Mouse (Mus musculus) lung, adult 2 months (tissue): ENCODE measurements around the gene Pi16. TPM values are rescaled to one million over a fixed set of nuclear protein-coding genes. Genes with fewer than 3 reads are reported as not detected.

Experiments
- DNase-seq: peaks from one replicate; pipeline ENCODE4 v3.0.0; 2022
- H3K4me1 ChIP-seq: fragments of 200-500 bp; 2 replicates; pipeline ENCODE4 v1.6.1; 2011; ENCODE audit warnings: low read length; ENCODE audit not compliant: control insufficient read depth, insufficient read depth
- H3K4me3 ChIP-seq: fragments of 200-500 bp; replicated peaks from 2 replicates; pipeline ENCODE3; 2011; ENCODE audit warnings: low read depth, mild to moderate bottlenecking, control low read depth, low read length; ENCODE audit errors: extremely low read depth
- CTCF ChIP-seq: fragments of 200-500 bp; IDR thresholded peaks from 2 replicates; pipeline ENCODE4 v1.5.1; 2011; ENCODE audit warnings: mild to moderate bottlenecking, low read length, control low read depth; ENCODE audit not compliant: insufficient read depth
- POLR2A ChIP-seq: fragments of 200-500 bp; IDR thresholded peaks from 2 replicates; pipeline ENCODE4 v1.6.1; 2011; ENCODE audit warnings: low read depth, mild to moderate bottlenecking, control low read depth, low read length, borderline replicate concordance; ENCODE audit errors: extremely low read depth
- WGBS: fragments of 180-500 bp; shearing (Covaris S2); methylation state at CpG from one replicate; pipeline ENCODE4 v1.1.7; 2018; 5-methylcytosine and 5-hydroxymethylcytosine counted together
- polyA plus RNA-seq: library from polyadenylated mRNA; depleted of rRNA; stranded (reverse); fragments of >200 nt; gene quantifications from 2 replicates; pipeline ENCODE4 v1.2.3, GENCODE M21; 2012

Gene Pi16
- polyA plus RNA-seq, 1 experiment, result 46.8 TPM

DNA sequence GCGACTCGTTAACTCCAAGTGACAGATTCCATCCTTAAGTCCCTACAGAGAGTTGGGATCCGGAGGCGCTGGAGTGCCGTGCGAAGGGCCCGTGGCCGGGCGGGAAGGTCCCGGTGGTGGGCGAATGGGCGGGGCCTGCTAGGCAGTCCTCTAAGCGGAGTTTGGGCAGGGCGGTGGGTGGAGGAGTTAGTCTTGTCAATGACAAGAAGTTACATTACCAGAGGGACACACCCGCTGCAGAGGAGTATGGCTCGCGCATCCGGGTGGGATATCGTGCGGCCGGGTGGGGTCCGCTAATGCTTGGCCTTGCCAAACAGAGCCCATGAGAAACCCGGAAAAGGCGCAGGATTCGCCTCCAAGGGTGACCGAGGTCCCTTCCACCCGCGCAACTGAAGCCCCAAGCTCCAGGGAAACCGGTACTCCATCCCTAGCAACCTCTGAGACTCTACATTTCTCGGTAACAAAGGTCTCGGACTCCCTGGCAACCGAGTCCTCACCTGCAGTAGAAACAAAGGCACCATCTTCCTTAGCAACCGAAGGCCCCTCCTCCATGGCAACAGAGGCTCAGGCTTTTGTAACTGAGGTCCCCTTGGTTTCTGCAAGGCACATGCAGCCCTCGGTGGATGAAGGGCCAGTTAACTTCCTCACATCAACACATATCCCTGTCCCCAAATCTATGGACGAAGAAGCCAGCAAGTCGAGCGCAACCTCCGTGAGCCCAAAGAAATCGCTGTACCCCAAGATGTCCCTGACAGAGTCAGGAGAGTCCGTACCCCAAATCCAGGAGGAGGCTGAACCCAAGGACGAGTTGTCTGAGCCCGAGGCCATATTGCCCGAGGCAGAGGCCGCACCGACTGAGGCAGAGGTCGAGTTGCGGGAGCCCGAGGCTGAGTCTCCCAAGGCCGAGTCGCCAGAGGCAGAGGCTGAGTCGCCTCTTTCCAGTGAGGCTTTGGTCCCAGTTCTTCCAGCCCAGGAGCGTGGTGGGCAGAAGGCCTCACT lies 9.3 kb downstream of the Pi16 start:
- DNase-seq, result peak; percentile 3
- 38% methylated on average over 52 of the region's 52 CpGs for WGBS
- Histone ChIP-seq H3K4me3 (no peak overlapping the region), H3K4me1 (no peaks in the 10 kb centered on the region)
- TF ChIP-seq CTCF (no peak), POLR2A (no peak)

DNA sequence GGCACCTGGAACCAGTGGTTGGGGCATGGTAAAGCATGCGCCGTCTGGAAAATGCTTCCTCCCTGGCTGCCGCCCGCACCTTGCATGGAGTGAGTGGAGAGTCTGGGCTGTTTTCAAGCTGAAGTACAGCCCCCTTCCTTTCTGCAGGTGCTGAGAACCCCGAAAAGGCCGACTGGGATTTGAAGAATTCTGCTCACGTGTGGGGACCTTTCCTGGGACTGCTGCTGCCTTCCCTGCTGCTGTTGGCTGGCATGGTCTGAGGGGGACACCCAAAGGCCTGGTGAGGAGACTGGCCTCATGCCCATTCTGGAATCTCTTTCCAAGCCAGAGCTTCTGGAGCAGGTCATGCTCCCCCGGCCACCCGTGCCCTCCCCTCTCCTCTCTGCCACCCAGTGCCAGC lies 10.2 kb downstream of the Pi16 start:
- 86% methylated on average over 9 of the region's 9 CpGs for WGBS
- Histone ChIP-seq H3K4me3 (no peak overlapping the region), H3K4me1 (no peaks in the 10 kb centered on the region)
- no peak for DNase-seq
- TF ChIP-seq POLR2A (no peak), CTCF (no peak)

DNA sequence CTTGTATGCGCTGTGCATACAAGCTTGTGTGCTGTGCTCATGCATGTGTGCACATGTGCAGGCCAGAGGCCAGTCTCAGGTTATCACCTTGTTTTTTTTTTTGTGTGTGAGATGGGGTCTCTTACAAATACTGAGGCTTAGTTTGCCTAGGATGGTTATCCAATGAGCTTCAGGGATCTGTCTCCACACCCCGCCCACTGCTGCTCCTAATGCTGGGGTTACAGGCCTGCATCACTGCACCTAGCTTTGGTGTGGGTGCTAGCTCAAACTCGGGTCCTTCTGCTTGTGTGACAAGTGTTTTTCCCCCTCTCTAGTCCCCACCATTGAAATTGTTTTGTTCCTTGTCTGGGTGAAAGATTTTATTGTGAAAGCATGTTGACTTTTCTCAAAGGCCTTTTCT lies 12.7 kb downstream of the Pi16 start:
- TF ChIP-seq POLR2A, result no peak
- Histone ChIP-seq H3K4me3 (no peak overlapping the region), H3K4me1 (no peaks in the 10 kb centered on the region)
- WGBS, result 78% methylated on average over 3 of the region's 3 CpGs
- no peak for DNase-seq

DNA sequence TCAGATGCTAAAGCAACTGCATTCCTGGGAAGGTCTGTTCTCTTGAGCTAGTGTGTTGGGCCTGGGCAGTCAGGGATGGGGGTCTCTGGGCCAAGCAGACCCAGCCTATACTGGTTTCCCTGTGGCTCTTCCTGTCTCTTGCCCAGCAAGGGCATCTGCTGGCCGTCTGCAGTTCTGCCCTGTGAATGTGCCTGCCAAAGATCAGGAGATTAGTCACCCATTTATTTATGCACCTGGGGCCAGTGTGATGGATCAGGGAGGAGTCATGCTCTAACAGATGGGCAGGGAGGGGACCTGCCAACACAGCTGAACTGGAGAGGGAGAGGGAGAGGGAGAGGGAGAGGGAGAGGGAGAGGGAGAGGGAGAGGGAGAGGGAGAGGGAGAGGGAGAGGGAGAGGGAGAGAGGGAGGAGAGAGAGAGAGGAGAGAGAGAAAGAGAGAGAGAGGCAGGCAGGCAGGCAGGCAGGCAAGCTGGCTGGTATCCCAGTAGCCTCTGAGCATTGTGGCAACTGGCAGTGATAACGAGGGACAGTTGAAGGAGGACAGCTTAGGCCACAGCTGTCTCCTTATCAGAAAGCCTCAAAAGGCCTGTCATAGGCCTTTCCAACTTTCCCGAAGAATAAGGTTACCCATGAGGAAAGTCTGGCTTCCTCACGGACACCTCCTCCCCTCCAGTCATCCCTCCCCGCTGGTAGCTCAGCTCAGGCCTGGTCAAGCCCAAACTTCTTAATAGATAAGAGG lies 13.4 kb downstream of the Pi16 start:
- no peaks in the 10 kb centered on the region for H3K4me1 ChIP-seq
- no peak for TF ChIP-seq CTCF
- H3K4me3 ChIP-seq, result no peak overlapping the region
- no peak for DNase-seq
- WGBS, result 43% methylated on average over 5 of the region's 5 CpGs

DNA sequence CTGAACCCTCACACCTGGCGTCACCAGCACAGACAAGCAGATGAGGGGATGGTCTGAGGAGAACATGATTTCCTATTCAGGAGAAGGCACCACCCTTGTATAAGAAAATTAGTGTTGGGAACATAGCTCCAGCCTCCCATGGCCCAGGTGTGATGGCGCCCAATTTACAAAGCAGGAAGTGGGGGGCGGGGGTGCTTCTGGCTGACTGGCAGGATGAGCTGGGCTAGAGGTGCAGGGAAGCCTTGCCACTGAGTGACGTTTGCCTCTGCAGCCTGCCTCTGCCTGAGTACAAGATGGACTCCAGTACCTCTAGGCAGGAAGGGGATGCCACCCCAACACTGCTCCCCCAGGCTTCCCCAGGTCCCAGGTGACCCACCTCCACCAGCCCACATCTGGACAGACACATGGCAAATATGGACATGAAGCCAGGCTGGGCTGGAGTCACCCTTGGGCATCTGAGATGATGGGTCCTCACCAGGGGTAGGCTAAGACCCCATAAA lies 14.8 kb downstream of the Pi16 start:
- no peak for DNase-seq
- no peaks in the 10 kb centered on the region; the same call in 1 of the 2 replicates for H3K4me1 ChIP-seq
- no peak overlapping the region for H3K4me3 ChIP-seq
- TF ChIP-seq POLR2A (no peak), CTCF (no peak)
- WGBS, result 70% methylated on average over 4 of the region's 4 CpGs

DNA sequence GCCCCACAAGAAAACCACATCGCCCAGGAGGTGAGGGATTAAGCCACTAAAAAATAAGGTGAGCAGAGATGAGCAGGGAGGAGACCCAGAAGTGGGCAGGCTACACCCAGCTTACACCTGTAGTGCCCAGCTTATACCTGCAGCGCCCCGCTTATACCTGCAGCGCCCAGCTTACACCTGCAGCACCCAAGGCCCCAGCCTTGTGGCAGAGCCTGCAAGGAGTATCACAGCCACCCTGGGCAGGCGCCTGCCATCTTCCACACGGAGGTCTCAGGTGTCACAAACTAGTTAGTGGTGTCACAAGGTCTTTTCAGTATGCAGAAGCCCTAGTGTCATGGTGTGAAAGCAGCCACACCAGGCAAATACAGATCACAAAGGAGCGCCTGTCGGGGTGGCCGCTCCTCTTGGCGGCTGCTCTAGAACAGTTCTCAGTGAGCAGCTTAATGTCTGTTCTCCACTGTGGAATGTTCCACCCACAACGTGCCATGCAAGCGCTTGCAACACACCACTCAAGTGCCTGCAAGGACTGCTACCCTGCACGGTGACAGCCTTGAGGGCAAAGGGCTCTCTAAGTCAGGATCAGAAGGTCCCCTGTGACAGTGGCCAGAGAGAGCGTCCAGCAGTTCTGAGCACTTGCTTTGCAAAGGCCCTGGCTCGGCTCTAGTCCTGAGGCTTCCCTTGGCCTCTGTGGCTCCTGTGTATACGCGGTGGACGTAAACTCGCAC lies 18.9 kb downstream of the Pi16 start:
- Histone ChIP-seq H3K4me3 (no peak overlapping the region), H3K4me1 (peaks cover 7% of the 10 kb centered on the region; the same call in 1 of the 2 replicates)
- TF ChIP-seq POLR2A, result no peak
- TF ChIP-seq CTCF, result no peak
- 78% methylated on average over 19 of the region's 19 CpGs for WGBS
- no peak for DNase-seq

DNA sequence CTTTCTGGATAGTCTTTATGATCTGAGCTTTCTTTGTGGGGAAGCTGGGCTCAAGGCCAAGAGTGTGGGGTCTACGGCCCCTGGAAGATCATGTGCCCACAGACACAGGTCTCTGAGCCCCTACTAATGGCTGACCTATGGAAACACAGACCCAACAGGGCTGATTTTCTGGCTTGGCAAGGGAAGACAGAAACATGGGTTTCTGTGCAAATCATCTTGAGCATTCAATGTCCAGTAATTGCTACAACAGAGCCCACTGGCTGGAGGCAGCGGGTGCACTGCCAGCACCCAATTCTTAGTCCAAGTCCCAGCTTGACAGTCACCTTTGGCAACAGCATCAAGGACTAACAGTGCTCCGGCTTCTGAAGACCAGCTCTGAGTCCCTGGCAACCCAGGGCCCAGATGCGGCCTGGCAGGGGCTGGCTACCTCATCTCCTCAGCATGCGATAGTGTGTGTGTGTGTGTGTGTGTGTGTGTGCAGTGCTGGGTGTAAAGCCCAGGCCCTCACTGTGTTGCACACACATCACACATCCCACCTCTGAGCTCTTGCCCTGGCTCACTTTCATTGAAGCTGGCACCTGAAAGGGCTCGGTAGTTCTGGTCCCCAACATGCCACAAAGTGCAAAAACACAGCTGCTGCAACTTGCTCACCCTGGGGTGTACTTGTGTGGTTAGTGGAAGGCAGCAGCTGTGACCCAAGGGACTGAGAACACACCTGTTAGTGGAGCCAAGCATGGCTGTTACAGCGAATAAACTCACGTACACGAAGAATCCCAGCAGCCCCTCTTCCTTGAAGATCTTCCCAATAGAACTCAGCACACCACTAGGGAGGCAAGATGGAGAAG lies 20.7 kb downstream of the Pi16 start:
- Histone ChIP-seq H3K4me1 (peaks cover 18% of the 10 kb centered on the region), H3K4me3 (no peak overlapping the region)
- WGBS, result 73% methylated on average over 9 of the region's 9 CpGs
- TF ChIP-seq POLR2A (no peak), CTCF (no peak)
- DNase-seq, result peak; percentile 2

DNA sequence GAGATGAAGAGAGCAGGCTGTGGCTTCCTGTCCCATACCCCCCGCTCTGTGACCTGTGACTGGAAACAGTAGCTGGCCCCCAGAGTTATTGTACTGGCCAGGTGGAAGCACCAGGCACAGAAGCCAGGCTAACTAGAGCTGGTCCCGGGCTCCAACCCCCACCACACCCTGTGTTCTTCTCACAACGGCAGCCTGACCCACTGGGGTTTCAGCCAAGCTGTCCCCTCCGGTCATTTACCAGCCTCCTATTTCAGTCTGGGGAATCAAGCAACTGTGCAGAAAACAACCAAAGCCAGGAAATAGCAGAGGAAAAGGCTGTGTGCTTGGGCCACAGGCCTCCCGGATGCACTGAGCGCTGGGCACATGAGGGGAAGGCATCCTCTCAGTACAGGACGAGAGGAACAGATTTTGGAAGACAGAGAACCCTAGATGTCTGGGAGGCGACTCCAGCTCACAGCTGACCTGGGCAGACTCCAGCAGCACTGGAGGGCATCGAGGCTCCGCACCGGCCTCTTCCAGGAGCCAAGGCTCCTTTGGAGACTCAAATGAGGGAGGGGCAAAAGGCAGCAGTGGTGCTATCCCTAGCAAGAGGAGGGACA lies 21.8 kb downstream of the Pi16 start:
- WGBS, result 43% methylated on average over 11 of the region's 11 CpGs
- DNase-seq, result peak; percentile 5

More for the DNA sequence above, 21.8 kb downstream of the Pi16 start:
- H3K4me3 ChIP-seq, result no peak overlapping the region
- no peak for TF ChIP-seq POLR2A
- no peak for TF ChIP-seq CTCF
- H3K4me1 ChIP-seq, result peaks cover 18% of the 10 kb centered on the region
